Mouse (Mus musculus) Patski (cell line): Measurements from ENCODE around the gene 2310007B03Rik. TPM values are rescaled to one million over a fixed set of nuclear protein-coding genes. Genes with fewer than 3 reads are reported as not detected.

Experiments
- ATAC-seq: fragments of 100-300 bp; one replicate; pipeline ENCODE4 v1.8.0; 2021
- CTCF ChIA-PET: fragments of 350-600 bp; sonication (Branson Sonifier 250); formaldehyde crosslinking; loops from one replicate; lab custom pipeline; 2022; ENCODE audit warnings: inconsistent platforms; lab: Charles Lee
- POLR2A ChIA-PET: fragments of 350-600 bp; sonication (Branson Sonifier 250); formaldehyde crosslinking; loops from one replicate; lab custom pipeline; 2022; ENCODE audit warnings: antibody characterized with exemption, inconsistent platforms; lab: Charles Lee
- DNase-seq: peaks from one replicate; pipeline ENCODE4 v3.0.0-alpha.2; 2011; ENCODE audit warnings: low read depth, low spot score
- H3K27me3 ChIP-seq: fragments of 371-371 bp; one replicate; pipeline ENCODE4 v1.5.1; 2021
- CTCF ChIP-seq: fragments of 100-300 bp; IDR thresholded peaks from one replicate; pipeline ENCODE4 v1.5.1; 2021
- in situ Hi-C: fragments of 300-500 bp; cut with MboI; formaldehyde crosslinking; loops from 3 replicates; pipeline ENCODE4 v1.11.1; 2018; ENCODE audit warnings: low pct_unique_long_range_greater_than_20kb, mixed read lengths
- polyA plus RNA-seq: library from polyadenylated mRNA; unstranded; gene quantifications from one replicate; pipeline ENCODE4 v1.2.3, GENCODE M21; 2021

Gene 2310007B03Rik
- polyA plus RNA-seq, 1 experiment from 2014 or later, result not detected

DNA sequence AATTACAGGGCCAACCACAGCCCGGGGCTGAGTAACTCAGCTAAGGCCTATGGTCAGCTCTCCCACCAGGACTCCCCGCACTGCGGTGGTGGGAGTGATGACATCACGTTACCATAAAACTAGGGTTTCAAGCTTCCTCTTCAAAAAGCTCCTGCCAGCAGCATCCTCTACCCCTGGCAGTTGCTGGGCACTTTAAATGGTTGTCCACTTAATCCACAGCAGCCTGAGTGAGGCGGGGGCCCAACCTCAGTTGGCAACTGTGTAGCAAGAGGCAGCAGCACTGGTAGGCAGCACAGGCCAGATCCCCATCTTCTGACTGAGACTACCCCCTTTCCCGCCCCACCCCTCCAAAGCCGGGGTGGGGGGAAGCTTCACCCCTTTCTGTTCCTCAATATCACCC, 58.0 kb downstream of the 2310007B03Rik start:
- no peak for DNase-seq
- H3K27me3 ChIP-seq, result peaks cover 79% of the 10 kb centered on the region
- POLR2A ChIA-PET, result no interaction called here
- CTCF ChIA-PET, result no interaction called here
- in situ Hi-C loops, result no loop called here
- no peak for TF ChIP-seq CTCF
- no peak for ATAC-seq

DNA sequence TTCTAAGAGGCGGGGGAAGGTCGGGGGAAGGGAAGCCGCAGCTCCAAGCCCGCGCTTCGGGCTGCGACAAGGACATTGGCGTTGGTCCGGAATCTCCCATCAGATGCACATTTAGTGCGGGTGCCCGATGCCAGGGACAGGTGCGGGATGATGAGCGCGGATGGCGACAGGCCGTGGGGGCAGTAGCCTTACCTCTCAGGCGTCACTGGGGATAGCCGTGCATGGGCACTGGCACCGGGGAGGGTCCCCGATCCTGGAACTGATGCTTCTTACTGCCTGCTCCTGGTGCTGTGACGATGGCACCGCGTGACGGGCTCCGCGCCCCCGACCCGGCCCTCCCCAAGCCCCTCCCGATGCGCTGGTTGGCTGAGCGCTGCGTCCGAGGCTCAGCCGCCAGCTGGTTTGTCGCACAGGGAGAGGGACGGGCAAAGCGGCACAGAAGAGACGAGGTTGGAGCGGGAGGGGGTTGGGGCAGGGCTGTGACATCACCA, 59.1 kb downstream of the 2310007B03Rik start, which contains the start of gene Kif1a:
TSS of gene Kif1a (minus strand) at position 381 of the 491 bp plus-strand sequence.
- in situ Hi-C loops, result no loop called here
- TF ChIP-seq CTCF, result no peak
- ChIA-PET POLR2A (no interaction called here), CTCF (no interaction called here)
- DNase-seq (no peak), ATAC-seq (no peak)
- peaks cover 83% of the 10 kb centered on the region for H3K27me3 ChIP-seq

Other genes with a start within 250 kb of the 2310007B03Rik start
- 37.7 TPM for gene Capn10, start 226.6 kb downstream of the 2310007B03Rik start, polyA plus RNA-seq
- not detected for gene Gpr35, start 210.1 kb downstream of the 2310007B03Rik start, polyA plus RNA-seq
- not detected for gene Aqp12, start 154.6 kb downstream of the 2310007B03Rik start, polyA plus RNA-seq
- gene Kif1a, start 59.0 kb downstream of the 2310007B03Rik start, polyA plus RNA-seq, result not detected
- gene Agxt, start 25.7 kb downstream of the 2310007B03Rik start, polyA plus RNA-seq, result not detected
- gene Crocc2, start 7.8 kb upstream of the 2310007B03Rik start, polyA plus RNA-seq, result 0.30 TPM
- gene Sned1, start 74.9 kb upstream of the 2310007B03Rik start, polyA plus RNA-seq, result 48.9 TPM
- gene Mterf4, start 145.0 kb upstream of the 2310007B03Rik start, polyA plus RNA-seq, result 34.8 TPM
- gene Ppp1r7, start 181.9 kb upstream of the 2310007B03Rik start, polyA plus RNA-seq, result 50.0 TPM
- gene Pask, start 182.5 kb upstream of the 2310007B03Rik start, polyA plus RNA-seq, result 12.0 TPM
- gene Ano7, start 213.0 kb upstream of the 2310007B03Rik start, polyA plus RNA-seq, result not detected